Mouse (Mus musculus) hindbrain, embryonic 11.5 days (tissue): ENCODE measurements around the gene Trim25. TPM values are rescaled to one million over a fixed set of nuclear protein-coding genes. Genes with fewer than 3 reads are reported as not detected.

ENCODE experiments used
- ATAC-seq: fragments of 200-750 bp; cut with Nextera tagmentation; 2 replicates; pipeline ENCODE4 v1.8.0; 2017; ENCODE audit warnings: mild to moderate bottlenecking, moderate TSS enrichment, moderate library complexity; ENCODE audit not compliant: low FRiP score
- DNase-seq: peaks from one replicate; pipeline ENCODE4 v3.0.0-alpha.2; 2015; ENCODE audit warnings: low spot score
- H3K27ac ChIP-seq: fragments of 300-500 bp; sonication (generic); 2 replicates; pipeline ENCODE4 v1.5.1; 2014; ENCODE audit warnings: mild to moderate bottlenecking, low read depth, low read length
- H3K27me3 ChIP-seq: fragments of 300-500 bp; sonication (generic); 2 replicates; pipeline ENCODE4 v1.6.1; 2014; ENCODE audit warnings: mild to moderate bottlenecking, low read length, moderate library complexity, mixed read lengths; ENCODE audit not compliant: control insufficient read depth, insufficient read depth
- H3K36me3 ChIP-seq: fragments of 300-500 bp; sonication (generic); 2 replicates; pipeline ENCODE4 v1.6.1; 2014; ENCODE audit warnings: mild to moderate bottlenecking, low read length, moderate library complexity, mixed read lengths; ENCODE audit not compliant: control insufficient read depth, insufficient read depth
- H3K4me1 ChIP-seq: fragments of 300-500 bp; sonication (generic); replicated peaks from 2 replicates; pipeline ENCODE4 v1.6.1; 2014; ENCODE audit warnings: low read length, mixed read lengths; ENCODE audit not compliant: control insufficient read depth, insufficient read depth
- H3K4me2 ChIP-seq: fragments of 300-500 bp; sonication (generic); replicated peaks from 2 replicates; pipeline ENCODE4 v1.6.1; 2014; ENCODE audit warnings: mild to moderate bottlenecking, low read depth, low read length
- H3K4me3 ChIP-seq: fragments of 300-500 bp; sonication (generic); 2 replicates; pipeline ENCODE4 v1.5.1; 2014; ENCODE audit warnings: low read depth, low read length
- H3K9ac ChIP-seq: fragments of 300-500 bp; sonication (generic); 2 replicates; pipeline ENCODE4 v1.6.1; 2014; ENCODE audit warnings: low read depth, low read length
- H3K9me3 ChIP-seq: fragments of 300-500 bp; sonication (generic); 2 replicates; pipeline ENCODE4 v1.6.1; 2016; ENCODE audit warnings: low read length; ENCODE audit not compliant: control insufficient read depth
- WGBS: fragments of 180-500 bp; shearing (Covaris S2); extraction: QIAGEN DNeasy Blood & Tissue Kit; methylation state at CpG from one replicate; pipeline ENCODE4 v1.1.7; 2014; 5-methylcytosine and 5-hydroxymethylcytosine counted together
- polyA plus RNA-seq: library from polyadenylated mRNA; unstranded; fragments of >200 nt; fragmentation: Nextera tagmentation; extraction: Ambion mirVana; gene quantifications from 2 replicates; pipeline ENCODE4 v1.2.1, GENCODE M21; 2014

Trim25 gene
- polyA plus RNA-seq, 1 experiment from 2014 or later: 3.6 TPM

GRCm38 (mm10) chr11:89058515-89059270, 59.5 kb downstream of the Trim25 start:
- Histone ChIP-seq H3K4me1 (peaks cover 4% of the 10 kb centered on the region; the same call in 1 of the 2 replicates), H3K36me3 (no peaks in the 10 kb centered on the region), H3K27me3 (no peaks in the 10 kb centered on the region), H3K27ac (no peak overlapping the region), H3K9ac (no peak overlapping the region), H3K4me3 (peak overlapping the region; percentile 8; the same call in 1 of the 2 replicates), H3K4me2 (peak overlapping the region; percentile 96; the same call in 1 of the 2 replicates), H3K9me3 (no peaks in the 10 kb centered on the region)
- DNase-seq: peak; percentile 29
- ATAC-seq: no peak
- WGBS: 78% methylated on average over 11 of the region's 11 CpGs

- peak; percentile 66 for DNase-seq
- Histone ChIP-seq H3K9me3 (no peaks in the 10 kb centered on the region), H3K4me2 (peak overlapping the region; percentile 96), H3K36me3 (no peaks in the 10 kb centered on the region), H3K27me3 (no peaks in the 10 kb centered on the region), H3K9ac (peak overlapping the region; percentile 83), H3K4me3 (peak overlapping the region; percentile 82), H3K27ac (peak overlapping the region; percentile 42; the same call in 1 of the 2 replicates), H3K4me1 (peaks cover 4% of the 10 kb centered on the region; the same call in 1 of the 2 replicates)
- WGBS: under 1% methylated on average over 33 of the region's 33 CpGs
- ATAC-seq: peak; percentile 88
These were observed 60.8 kb downstream of the Trim25 start for GRCm38 (mm10) chr11:89059919-89060422.

GRCm38 (mm10) chr11:89060423-89061089, 61.4 kb downstream of the Trim25 start:
- peaks cover 4% of the 10 kb centered on the region; the same call in 1 of the 2 replicates for H3K4me1 ChIP-seq
- H3K4me3 ChIP-seq: peak overlapping the region; percentile 82
- DNase-seq (peak; percentile 92), ATAC-seq (peak; percentile 95)
- peak overlapping the region; percentile 83 for H3K9ac ChIP-seq
- peak overlapping the region; percentile 96 for H3K4me2 ChIP-seq
- H3K27ac ChIP-seq: peak overlapping the region; percentile 42; the same call in 1 of the 2 replicates
- WGBS: under 1% methylated on average over 63 of the region's 63 CpGs
- H3K27me3 ChIP-seq: no peaks in the 10 kb centered on the region
- no peaks in the 10 kb centered on the region for H3K9me3 ChIP-seq
- H3K36me3 ChIP-seq: no peaks in the 10 kb centered on the region

- H3K27me3 ChIP-seq: no peaks in the 10 kb centered on the region
- H3K4me3 ChIP-seq: no peak overlapping the region
- H3K4me2 ChIP-seq: no peak overlapping the region
- 88% methylated on average over 7 of the region's 7 CpGs for WGBS
- H3K9me3 ChIP-seq: no peaks in the 10 kb centered on the region
- no peak overlapping the region for H3K9ac ChIP-seq
- peaks cover 4% of the 10 kb centered on the region; the same call in 1 of the 2 replicates for H3K4me1 ChIP-seq
- DNase-seq (no peak), ATAC-seq (no peak)
- no peak overlapping the region for H3K27ac ChIP-seq
- H3K36me3 ChIP-seq: no peaks in the 10 kb centered on the region
These were observed 62.2 kb downstream of the Trim25 start for GRCm38 (mm10) chr11:89061362-89061761.

GRCm38 (mm10) chr11:89064312-89064711, 65.1 kb downstream of the Trim25 start:
- no peaks in the 10 kb centered on the region for H3K36me3 ChIP-seq
- H3K4me3 ChIP-seq: no peak overlapping the region
- no peak overlapping the region for H3K4me2 ChIP-seq
- no peak overlapping the region for H3K9ac ChIP-seq
- no peaks in the 10 kb centered on the region for H3K4me1 ChIP-seq
- 90% methylated on average over 6 of the region's 6 CpGs for WGBS
- H3K27me3 ChIP-seq: no peaks in the 10 kb centered on the region
- DNase-seq (no peak), ATAC-seq (no peak)
- H3K9me3 ChIP-seq: no peaks in the 10 kb centered on the region
- H3K27ac ChIP-seq: no peak overlapping the region

GRCm38 (mm10) chr11:89065297-89065696, 66.1 kb downstream of the Trim25 start:
- DNase-seq: peak; percentile 30

GRCm38 (mm10) chr11:89066126-89066525, 67.0 kb downstream of the Trim25 start:
- no peak for ATAC-seq
- Histone ChIP-seq H3K4me3 (no peak overlapping the region), H3K4me2 (no peak overlapping the region), H3K36me3 (no peaks in the 10 kb centered on the region), H3K9me3 (no peaks in the 10 kb centered on the region), H3K4me1 (no peaks in the 10 kb centered on the region), H3K27me3 (no peaks in the 10 kb centered on the region), H3K27ac (no peak overlapping the region), H3K9ac (no peak overlapping the region)
- 85% methylated on average over 6 of the region's 6 CpGs for WGBS
- no peak for DNase-seq

More at GRCm38 (mm10) chr11:89065297-89065696, 66.1 kb downstream of the Trim25 start:
- Histone ChIP-seq H3K27me3 (no peaks in the 10 kb centered on the region), H3K9ac (no peak overlapping the region), H3K36me3 (no peaks in the 10 kb centered on the region), H3K27ac (no peak overlapping the region), H3K9me3 (no peaks in the 10 kb centered on the region), H3K4me1 (no peaks in the 10 kb centered on the region), H3K4me3 (no peak overlapping the region), H3K4me2 (no peak overlapping the region)
- 97% methylated on average over 3 of the region's 3 CpGs for WGBS
- no peak for ATAC-seq

- no peak for ATAC-seq
- no peaks in the 10 kb centered on the region for H3K36me3 ChIP-seq
- DNase-seq: no peak
- H3K27me3 ChIP-seq: no peaks in the 10 kb centered on the region
- WGBS: 94% methylated on average over 1 of the region's 1 CpGs
- no peak within 1 kb of the TSS for H3K4me2 ChIP-seq
- H3K4me3 ChIP-seq: no peak within 1 kb of the TSS
- no peaks in the 10 kb centered on the region for H3K9me3 ChIP-seq
- H3K9ac ChIP-seq: no peak within 1 kb of the TSS
- H3K4me1 ChIP-seq: no peaks in the 10 kb centered on the region
- no peak within 1 kb of the TSS for H3K27ac ChIP-seq
These were observed 67.6 kb downstream of the Trim25 start, which contains the start of gene Dgke for GRCm38 (mm10) chr11:89066750-89067149. TSS of gene Dgke (minus strand) at chr11:89066850.
